Mouse (Mus musculus): ENCODE measurements around the gene Gstp3.

GRCm38 (mm10) chr19:4106654-4107053 lies 47.3 kb upstream of the Gstp3 start:
- no peak for TF ChIP-seq CTCF (IDR thresholded peaks at IDR 0.05; ENCODE audit: control insufficient read depth, insufficient read depth, low read length)
- TF ChIP-seq POLR2A (IDR thresholded peaks at IDR 0.05; ENCODE audit: borderline replicate concordance, control insufficient read depth, low read depth, low read length) = no peak
